Mouse (Mus musculus): ENCODE data around the gene Tapbp.
"Not testable (repeated sequence)": the region's sequence is repeated elsewhere in the genome, so short reads cannot be mapped to it uniquely, and the experiment has no call there.

The Tapbp gene

GRCm38 (mm10) chr17:33915671-33916250 is at the start of gene Tapbp, which contains the start of gene Zbtb22:
TSS of gene Tapbp (plus strand) at chr17:33915899.
TSS of gene Zbtb22 (plus strand) at chr17:33915904.
- DNase-seq (ENCODE audit: low spot score in 2 of 2), result peak; percentile 98

- DNase-seq (ENCODE audit: low spot score in 2 of 2), result not testable (repeated sequence)
Measured at GRCm38 (mm10) chr17:33873537-33873936, 42.2 kb upstream of the Tapbp start, which contains the start of gene Gm7029. TSS of gene Gm7029 (plus strand) at chr17:33873837.

- no peak for DNase-seq (ENCODE audit: low spot score in 2 of 2)
Measured at GRCm38 (mm10) chr17:33874411-33874810, 41.3 kb upstream of the Tapbp start.

GRCm38 (mm10) chr17:33875797-33876196 is 39.9 kb upstream of the Tapbp start:
- DNase-seq (ENCODE audit: low spot score in 2 of 2), result not testable (repeated sequence)

- not testable (repeated sequence) for DNase-seq (ENCODE audit: low spot score in 2 of 2)
Measured at GRCm38 (mm10) chr17:33884320-33884719, 31.4 kb upstream of the Tapbp start.

- not testable (repeated sequence) for DNase-seq (ENCODE audit: low spot score in 2 of 2)
Measured at GRCm38 (mm10) chr17:33887802-33888201, 27.9 kb upstream of the Tapbp start.

GRCm38 (mm10) chr17:33888230-33888629 is 27.5 kb upstream of the Tapbp start:
- DNase-seq (ENCODE audit: low spot score in 2 of 2), result not testable (repeated sequence)

GRCm38 (mm10) chr17:33889941-33890532 is 25.7 kb upstream of the Tapbp start:
- DNase-seq (ENCODE audit: low spot score in 2 of 2), result not testable (repeated sequence)

GRCm38 (mm10) chr17:33890533-33891059 is 25.1 kb upstream of the Tapbp start, which contains the start of gene Kifc1:
TSS of gene Kifc1 (minus strand) at chr17:33890661.
- peak; percentile 99 to 100 for DNase-seq (ENCODE audit: low spot score in 2 of 2)

GRCm38 (mm10) chr17:33891357-33891756 is 24.3 kb upstream of the Tapbp start:
- no peak for DNase-seq (ENCODE audit: low spot score in 2 of 2)

GRCm38 (mm10) chr17:33891892-33892291 is 23.8 kb upstream of the Tapbp start:
- DNase-seq (ENCODE audit: low spot score in 2 of 2), result not testable (repeated sequence)

- DNase-seq (ENCODE audit: low spot score in 2 of 2), result no peak
Measured at GRCm38 (mm10) chr17:33892429-33892828, 23.3 kb upstream of the Tapbp start.

GRCm38 (mm10) chr17:33893011-33893410 is 22.7 kb upstream of the Tapbp start:
- DNase-seq (ENCODE audit: low spot score in 2 of 2), result not testable (repeated sequence)

- DNase-seq (ENCODE audit: low spot score in 2 of 2), result no peak
Measured at GRCm38 (mm10) chr17:33897114-33897794, 18.4 kb upstream of the Tapbp start.

GRCm38 (mm10) chr17:33898193-33898592 is 17.5 kb upstream of the Tapbp start:
- not testable (repeated sequence) for DNase-seq (ENCODE audit: low spot score in 2 of 2)

- no peak for DNase-seq (ENCODE audit: low spot score in 2 of 2)
Measured at GRCm38 (mm10) chr17:33899642-33900041, 16.1 kb upstream of the Tapbp start.

GRCm38 (mm10) chr17:33900281-33900988 is 15.3 kb upstream of the Tapbp start:
- DNase-seq (ENCODE audit: low spot score in 2 of 2), result no peak

GRCm38 (mm10) chr17:33900989-33901314 is 14.7 kb upstream of the Tapbp start:
- no peak for DNase-seq (ENCODE audit: low spot score in 2 of 2)

- no peak for DNase-seq (ENCODE audit: low spot score in 2 of 2)
Measured at GRCm38 (mm10) chr17:33901653-33902052, 14.0 kb upstream of the Tapbp start.

GRCm38 (mm10) chr17:33902079-33902478 is 13.6 kb upstream of the Tapbp start:
- DNase-seq (ENCODE audit: low spot score in 2 of 2), result no peak

GRCm38 (mm10) chr17:33902491-33902890 is 13.2 kb upstream of the Tapbp start:
- DNase-seq (ENCODE audit: low spot score in 2 of 2), result no peak
